Mouse (Mus musculus) T-helper 17 cell (primary cell): ENCODE measurements around the gene Abca2.
"Not testable (repeated sequence)": the region's sequence is repeated elsewhere in the genome, so short reads cannot be mapped to it uniquely, and the experiment has no call there.

Experiments used
- in situ Hi-C, 2 experiments: fragments of 300-600 bp; cut with MboI, MseI; formaldehyde crosslinking; loops; 1 replicate in 1 of 2; 2 replicates in 1 of 2; pipeline ENCODE4 v1.15.1; 2025; ENCODE audit warnings: high pct_unique_total_duplicates in 2 of 2

The Abca2 gene

DNA sequence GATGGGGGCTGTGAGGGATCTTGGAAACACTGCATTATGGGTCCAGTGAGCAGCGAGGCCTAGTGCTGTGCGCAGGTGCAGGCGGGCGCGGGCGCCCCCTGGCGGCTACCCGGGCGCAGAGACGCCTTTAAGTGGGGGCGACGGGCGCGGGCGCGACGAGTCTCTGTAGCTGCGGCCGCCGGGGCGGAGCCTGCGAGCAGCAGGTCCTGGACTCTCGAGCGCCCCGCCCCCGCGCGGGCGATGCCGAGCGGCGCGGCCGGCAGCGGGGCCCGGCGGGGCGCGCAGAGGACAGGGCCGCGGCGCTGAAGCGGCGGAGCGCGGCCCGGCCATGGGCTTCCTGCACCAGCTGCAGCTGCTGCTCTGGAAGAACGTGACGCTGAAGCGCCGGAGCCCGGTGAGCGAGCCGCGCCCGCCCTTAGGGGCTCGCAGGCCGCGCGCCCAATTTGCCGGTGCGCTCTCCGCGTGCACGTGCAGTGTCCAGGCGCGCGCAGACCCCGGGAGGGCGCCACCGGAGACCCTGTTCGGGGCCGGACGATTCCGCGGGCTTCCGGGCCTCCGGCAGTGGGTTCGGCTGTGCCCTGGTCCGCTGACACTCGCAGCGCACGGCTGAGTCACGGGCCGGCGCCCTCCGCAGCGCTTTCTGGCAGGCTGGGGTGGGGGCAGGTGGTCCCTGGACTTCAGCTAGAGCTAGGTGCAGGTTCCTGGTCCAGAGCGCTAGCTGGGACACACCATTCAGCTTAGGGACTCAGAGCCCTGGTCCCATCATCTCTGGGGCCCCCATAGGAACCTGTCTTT lies at the start of gene Abca2:
Gene Abca2 (plus strand): TSS at position 262 of the 795 bp plus-strand sequence.
- in situ Hi-C loops: loop anchor here in 1 of 2 experiments (10.0 kb wide), 1 partner anchor 1326 kb away; no protein-coding TSS in a partner anchor

DNA sequence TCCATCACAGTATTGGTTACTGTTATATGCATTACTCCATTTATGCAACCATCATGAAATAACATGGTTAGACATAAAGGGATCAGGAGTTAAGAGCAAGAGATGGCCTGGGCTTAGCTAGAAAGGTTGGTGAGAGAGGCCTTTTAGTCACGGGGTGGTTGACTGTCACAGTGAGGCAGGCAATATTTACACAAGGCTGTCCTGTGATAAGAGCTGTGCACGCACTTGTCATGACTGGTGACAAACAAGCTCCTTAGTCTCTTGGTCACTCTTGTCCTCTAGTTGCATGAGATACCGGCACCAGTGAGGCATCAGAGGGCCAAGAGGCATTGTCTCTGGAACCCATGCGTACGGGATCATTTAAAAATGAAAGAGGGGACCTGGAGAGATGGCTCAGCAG lies 44.0 kb upstream of the Abca2 start:
- in situ Hi-C loops: no loop called here

DNA sequence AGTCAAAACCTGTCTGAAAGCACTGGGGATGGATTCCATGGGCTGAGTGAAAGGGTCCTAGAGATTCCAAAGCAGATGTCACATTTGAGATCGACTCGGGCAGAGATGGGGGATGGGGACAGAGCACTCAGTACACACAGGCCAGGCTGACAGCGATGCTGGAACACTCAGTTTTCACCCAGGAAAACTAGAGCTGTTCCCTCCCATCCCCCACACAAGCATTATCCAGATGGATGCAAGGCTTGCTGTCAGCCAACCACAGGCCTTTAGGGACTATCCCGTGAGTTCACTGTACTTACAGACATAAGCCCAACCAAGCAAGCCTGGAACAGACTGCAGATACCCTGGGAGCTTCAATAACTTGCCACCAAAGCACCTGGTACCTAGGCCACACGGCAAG lies 37.2 kb upstream of the Abca2 start:
- in situ Hi-C loops: no loop called here

DNA sequence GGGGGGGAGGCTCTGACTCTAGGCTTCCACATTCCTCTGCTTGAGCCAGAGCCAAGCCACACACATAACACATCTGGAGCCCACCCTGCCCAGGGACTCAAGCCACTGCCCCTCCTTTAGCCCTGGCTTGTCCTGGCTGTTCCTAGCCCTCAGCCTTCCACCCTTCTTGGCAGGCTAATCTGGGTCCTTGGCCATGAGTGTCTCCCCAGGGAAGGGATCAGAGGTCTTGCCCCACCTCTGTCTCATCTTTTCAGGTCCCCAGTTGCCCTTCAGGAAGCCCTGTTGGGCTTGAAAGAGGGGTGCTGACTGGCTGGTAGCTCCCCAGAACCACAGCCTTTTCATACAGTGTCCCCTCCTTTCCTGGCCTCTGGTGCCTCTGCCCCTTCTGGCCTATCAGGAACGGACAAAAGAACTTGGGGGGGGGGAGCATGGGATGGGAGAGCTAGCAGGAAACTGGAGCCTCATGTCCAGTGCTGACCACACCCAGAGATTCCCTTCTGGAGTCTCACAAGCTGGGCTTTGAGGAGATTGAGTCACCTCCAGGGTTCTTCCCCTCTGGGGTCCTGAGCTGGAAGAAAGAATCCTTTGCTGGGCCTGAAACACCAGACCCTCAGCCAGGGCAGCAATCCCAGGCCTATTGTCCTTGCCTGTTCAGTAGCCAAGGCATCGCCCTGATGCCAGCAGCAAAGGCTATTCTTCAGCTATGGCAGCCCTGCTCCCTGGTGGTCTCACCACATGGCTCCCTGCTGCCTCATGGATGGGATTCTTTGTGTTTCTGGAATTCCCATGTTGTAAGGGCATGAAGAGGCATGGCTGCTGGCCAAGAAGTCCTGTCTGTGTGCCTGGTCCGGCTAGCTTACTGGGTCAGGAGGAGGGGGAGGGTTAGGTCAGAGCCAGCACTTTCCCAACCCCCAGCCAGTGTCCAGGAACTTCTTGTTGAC lies 34.0 kb upstream of the Abca2 start:
- in situ Hi-C loops: no loop called here

DNA sequence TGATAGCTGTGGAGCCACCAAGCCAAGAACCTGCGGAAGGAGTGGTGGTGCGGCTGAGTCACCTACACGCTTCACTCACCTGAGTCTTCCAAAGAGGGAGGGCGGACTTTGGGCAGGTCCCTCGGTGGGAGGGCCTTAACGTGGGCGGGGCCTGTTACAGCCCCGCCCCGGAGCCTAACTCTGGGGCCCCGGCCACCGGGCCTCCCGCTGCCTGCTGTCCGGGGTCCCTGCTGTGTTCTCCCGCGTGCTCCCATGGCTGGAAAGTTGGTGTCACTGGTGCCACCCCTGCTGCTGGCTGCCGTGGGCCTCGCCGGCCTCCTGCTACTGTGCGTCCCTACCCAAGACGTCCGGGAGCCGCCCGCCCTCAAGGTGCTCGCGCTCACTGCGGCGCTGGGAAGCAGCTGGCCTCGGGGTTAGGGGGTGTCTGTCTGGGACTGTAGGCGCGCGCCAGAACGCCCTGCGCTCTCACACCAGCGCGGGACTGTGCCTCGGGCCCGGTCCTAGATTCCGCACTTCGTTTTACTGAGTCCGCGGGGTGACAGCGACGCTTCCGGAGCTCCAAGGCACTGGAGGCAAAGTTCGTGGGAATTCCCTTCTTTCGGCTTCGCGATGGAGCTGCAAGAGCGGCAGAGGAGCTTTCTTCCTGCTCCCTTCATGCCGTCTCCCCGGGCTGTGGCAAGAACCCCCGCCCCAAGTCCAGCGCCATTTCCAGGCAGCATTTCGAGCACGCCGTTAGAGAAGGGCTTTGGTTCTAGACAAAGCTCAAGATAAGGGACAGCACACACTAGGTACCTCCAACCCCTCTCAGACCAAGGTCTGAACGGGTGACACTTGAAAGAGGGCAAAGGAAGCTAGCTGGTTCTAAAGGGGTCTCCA lies 32.5 kb upstream of the Abca2 start, which contains the start of gene Entpd2:
Gene Entpd2 (plus strand): TSS at position 154 of the 876 bp plus-strand sequence.
- in situ Hi-C loops: no loop called here

DNA sequence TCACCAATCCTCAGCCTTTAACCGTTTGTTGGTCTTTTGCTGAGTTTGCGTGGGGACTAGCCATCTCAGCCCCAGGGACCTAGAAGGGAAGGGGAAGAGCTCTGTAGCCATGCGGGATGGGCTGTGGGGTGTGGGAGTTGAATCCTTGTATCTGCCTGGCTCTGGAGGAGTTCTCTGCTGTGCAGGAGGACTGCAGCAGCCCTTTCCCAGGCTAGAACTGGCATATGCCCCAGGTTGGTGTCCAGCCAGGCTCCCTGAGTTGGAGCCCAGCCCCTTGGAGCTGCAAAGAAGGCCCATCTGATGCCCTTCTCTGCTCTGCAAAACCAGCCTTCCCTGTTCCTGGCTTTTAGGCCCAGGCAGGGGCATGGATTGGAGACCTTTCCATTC lies 31.9 kb upstream of the Abca2 start:
- in situ Hi-C loops: no loop called here

DNA sequence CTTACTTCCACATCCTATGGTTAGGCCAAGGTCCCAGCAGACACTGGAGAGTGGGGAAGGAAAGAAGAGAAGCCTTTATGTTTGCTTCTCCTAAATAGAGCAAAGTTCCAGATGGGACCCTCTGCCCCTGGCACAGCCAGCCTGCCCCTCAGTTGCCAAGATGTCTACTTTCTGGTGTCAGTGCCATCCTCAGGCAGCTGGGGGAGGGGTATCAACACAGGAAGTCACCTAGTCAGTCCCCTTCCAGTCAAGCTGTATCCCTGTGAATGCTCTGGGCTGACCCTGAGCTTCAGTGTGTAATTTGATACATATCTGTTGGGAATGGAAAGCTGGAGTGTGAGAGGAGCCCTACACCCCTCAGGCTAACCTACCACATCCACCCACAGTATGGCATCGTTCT lies 31.5 kb upstream of the Abca2 start:
- in situ Hi-C loops: no loop called here

DNA sequence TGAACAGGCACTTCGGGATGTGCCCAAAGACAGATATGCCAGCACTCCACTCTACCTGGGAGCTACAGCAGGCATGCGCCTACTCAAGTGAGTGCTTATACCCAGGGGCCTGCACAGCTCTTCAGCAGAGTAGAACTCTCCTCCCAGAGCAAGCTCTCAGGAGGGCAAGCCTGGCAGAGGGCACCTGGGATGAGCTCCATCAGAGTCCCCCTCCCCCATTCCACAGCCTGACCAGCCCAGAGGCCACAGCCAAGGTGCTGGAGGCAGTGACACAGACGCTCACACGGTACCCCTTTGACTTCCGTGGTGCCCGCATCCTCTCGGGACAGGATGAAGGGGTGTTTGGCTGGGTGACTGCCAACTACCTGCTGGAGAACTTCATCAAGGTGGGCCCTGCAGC lies 30.4 kb upstream of the Abca2 start:
- in situ Hi-C loops: no loop called here

DNA sequence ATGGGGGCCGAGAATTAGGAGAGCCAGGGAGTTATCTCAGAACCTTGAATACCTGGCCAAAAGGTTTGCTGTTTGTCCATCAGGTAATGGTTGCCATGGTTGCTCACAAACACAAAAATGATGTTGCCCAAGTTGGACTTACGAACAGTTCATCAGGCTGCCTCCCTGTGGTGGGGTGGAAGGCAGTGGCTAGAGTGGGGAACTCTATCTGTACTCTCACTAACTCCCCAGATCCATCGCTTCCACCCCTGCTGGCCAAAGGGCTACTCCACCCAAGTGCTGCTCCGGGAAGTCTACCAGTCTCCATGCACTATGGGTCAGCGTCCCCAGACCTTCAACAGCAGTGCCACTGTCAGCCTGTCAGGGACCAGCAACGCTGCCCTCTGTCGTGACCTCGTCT lies 29.5 kb upstream of the Abca2 start, which contains the start of gene Npdc1:
Gene Npdc1 (plus strand): TSS at position 301 of the 400 bp plus-strand sequence.
- in situ Hi-C loops: no loop called here

DNA sequence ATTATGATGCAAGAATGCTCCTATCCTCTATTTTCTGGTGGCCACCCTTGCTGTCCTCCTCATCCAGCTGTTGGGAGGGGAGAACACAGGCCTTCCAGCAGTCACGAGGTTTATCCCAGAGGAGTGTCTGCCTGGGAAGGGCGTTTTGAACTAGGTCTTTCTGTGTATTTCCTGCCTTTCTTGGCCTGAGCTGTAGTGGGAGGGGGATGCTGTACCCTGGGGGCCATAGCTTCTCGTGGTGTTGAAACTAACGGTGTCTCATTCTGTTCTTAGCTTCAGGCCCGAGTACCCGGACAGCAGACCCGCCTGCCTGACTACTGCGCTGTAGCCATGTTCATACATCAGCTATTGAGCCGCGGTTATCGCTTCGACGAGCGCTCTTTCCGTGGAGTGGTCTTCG lies 28.2 kb upstream of the Abca2 start:
- in situ Hi-C loops: no loop called here

DNA sequence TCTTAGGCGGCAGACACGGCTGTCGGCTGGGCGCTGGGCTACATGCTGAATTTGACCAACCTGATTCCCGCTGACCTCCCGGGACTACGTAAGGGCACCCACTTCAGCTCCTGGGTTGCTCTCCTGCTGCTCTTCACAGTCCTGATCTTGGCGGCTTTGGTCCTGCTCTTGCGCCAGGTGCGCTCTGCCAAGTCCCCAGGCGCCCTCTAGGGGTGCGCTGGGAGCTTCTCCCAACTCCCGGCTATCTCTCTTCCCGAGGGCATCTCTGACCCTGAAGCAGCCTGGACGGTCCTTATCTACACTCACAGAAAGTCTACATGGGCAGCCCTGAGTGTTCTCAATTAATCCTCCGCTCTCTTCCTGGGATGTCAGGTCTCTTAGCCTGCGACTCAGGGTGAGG lies 27.7 kb upstream of the Abca2 start:
- in situ Hi-C loops: no loop called here

DNA sequence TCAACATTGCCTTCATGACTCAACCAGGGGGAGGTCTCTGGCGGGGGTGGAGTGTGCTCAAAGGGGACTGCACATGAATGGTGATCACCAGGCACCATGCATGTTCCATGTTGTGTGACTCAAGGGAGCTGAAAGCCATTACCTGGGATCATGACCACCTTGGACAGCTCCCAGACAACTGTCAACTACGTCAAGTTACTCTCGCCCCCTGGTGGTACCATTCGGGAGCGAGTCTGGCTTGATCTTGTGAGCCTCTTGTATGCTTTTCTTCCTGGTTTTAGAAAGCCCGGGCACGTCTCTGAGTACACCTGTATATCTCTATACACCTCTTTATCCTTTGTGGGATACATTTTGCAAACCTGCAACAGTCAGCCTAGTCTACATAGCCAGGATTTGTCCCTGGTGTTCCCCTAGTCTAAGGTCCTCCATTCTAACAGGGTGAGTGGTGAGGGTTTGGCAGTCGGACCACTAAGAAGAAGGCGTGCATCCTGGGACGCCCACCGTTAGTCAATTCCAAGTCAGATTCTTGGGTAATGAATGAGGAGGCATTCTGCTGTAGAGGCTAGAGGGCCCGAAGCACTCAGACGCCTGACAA lies 26.0 kb upstream of the Abca2 start:
- in situ Hi-C loops: no loop called here

DNA sequence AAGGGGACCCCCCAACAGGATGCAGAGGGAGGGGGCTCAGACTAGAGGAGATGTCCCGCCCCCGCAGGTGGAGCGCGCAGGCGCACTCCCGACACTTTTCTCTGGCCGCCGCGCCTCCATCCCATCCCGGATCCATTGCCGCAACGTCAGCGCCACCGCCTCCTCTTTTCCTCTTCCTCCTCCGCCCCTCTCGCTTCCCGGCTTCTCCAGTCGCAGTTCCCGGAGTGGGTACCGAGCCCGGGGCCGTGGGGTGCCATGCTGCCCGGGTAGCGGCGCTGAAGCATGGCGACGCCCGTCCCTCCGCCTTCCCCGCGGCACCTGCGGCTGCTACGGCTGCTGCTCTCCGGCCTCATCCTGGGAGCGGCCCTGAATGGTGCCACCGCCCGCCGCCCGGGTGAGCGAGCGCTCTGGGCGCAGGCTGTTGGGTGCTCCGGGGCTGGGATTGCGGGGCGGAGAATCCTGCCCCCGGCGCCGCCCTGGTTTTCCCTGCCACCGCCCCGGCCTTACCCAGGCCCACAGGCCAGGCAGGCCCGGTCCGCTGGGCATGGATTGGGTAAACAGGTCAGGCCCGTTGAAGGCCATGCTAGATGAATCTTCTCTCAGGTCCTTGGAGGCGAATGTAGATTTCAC lies 25.4 kb upstream of the Abca2 start:
- in situ Hi-C loops: no loop called here

DNA sequence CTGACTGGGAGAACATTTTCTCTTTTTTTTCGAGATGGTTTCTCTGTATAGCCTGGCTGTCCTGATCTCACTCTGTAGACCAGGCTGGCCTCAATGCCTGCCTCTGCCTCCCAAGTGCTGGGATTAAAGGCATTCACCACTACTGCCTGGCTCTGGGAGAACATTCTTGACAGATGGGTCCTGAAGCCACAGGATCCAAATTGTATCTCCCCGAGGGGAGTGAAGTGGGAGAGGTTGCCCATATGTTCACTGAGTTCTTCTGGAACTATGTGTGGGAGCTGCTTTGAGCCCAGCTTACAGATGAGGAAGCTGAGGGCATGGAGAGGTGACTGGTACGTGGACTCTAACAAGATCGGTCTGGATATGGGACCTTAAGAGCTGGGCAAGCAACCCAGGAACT lies 24.5 kb upstream of the Abca2 start:
- in situ Hi-C loops: no loop called here

DNA sequence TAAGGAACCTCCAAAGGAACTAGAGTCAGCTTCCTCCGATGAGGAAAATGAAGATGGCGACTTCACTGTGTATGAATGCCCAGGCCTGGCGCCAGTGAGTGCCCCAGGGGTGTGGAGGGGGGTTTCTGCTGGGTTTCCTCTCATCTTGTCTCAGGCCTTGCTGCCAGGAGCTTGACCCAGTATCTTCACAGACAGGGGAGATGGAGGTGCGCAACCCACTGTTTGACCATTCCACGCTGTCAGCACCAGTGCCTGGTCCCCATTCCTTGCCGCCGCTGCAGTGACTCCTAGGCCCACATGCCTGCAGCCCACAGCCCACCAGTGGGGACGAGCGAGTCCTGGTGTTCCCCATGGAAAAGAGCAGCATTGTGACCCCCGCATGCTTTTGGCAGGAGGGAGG lies 19.6 kb upstream of the Abca2 start:
- in situ Hi-C loops: no loop called here

DNA sequence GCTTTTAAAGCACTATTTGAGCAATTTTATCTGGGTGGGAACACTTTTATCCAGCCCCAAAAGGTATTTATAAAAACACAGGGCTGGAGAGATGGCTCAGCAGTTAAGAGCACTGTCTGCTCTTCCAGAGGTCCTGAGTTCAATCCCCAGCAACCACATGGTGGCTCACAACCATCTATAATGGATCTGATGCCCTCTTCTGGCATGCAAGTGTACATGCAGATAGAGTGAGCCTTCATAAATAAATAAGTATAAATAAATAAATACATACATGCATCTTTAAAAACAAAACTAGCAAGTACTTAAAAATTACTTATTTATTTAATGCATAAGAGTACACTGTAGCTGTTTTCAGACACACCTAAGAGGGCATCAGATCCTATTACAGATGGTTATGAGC lies 15.1 kb upstream of the Abca2 start:
- in situ Hi-C loops: not testable (repeated sequence)

DNA sequence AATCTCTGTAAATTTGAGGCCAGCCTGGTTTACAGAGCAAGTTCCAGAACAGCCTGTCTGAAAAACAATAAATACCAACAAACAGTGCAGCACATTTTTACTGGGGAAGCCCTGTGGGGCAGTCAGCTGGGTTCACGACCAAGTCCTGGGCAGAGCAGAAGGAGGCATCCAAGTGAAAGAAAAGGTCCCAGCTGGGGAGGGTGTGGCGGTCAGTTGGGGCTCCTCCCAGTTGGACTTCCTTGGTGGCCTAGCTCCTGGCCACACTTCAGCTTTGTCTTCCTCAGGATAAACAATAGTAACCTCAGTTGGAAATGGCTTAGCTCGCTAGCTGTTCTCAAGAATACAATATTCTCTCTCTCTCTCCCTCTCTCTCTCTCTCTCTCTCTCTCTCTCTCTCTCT lies 11.1 kb upstream of the Abca2 start:
- in situ Hi-C loops: no loop called here

DNA sequence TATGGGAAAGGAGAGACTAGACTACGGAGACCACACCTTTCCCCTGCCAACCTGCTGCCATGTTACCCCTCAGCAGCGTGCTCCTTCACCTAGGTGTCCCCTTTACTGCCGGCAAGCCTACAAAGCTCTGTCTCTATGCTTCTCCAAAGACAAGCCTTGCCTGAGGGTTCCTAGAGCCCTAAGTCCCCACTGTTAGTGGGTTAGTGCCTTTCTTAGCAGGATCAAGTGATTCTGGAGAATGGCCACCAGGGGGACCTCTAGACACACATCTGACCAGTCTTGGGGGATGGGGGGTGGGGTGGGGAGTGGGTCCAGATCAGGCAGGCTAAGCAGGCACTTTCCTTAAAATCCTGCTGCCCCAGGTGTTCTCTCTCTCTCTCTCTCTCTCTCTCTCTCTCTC lies 6.6 kb upstream of the Abca2 start:
- in situ Hi-C loops: loop anchor here in 1 of 2 experiments (10.0 kb wide), 1 partner anchor 1333 kb away; no protein-coding TSS in a partner anchor

DNA sequence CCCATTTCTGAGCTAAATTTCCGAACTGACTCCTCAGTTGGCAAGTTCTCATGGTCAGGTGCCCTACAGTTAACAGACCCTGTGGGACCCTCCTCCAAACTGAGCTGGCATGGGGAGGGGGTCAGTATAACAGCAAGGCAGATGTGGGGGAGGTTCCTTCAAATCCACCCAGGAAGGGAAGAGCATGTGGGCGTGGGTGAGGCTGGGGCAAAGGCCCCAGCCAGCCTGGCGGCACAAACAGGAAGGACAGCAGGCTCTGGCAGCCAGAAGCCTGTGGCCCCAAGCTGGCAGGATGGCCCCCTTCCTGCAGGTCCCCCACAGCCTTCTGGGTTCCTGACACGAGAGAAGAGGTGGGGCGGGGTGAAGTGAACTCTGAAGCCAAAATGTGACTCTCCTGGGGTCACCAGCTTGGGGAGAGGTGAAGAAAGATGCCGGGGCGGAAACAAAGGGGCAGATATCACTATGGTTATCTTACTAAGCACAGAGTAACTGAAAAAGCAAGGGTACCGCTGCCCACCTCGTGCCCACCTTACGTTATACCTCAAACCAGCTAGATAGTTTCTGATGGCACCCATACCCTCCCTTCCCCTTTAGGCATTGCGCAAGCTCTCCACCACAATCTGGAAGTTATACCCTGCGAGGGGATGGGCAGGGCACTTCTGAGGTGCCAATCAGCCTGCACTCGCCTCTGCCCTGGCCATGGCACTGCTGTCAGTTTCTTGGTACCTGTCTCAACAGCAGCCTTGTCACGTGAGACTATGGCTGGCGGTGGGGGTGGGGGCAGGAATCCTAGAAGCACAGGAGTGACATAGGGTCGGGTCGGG lies 5.7 kb upstream of the Abca2 start, which contains the start of gene Fut7:
Gene Fut7 (plus strand): TSS at position 681 of the 824 bp plus-strand sequence.
- in situ Hi-C loops: loop anchor here in 1 of 2 experiments (10.0 kb wide), 1 partner anchor 1332 kb away; no protein-coding TSS in a partner anchor
